Mouse (Mus musculus) midbrain, embryonic 13.5 days (tissue): ENCODE measurements around the gene Kcnab3. TPM values are rescaled to one million over a fixed set of nuclear protein-coding genes. Genes with fewer than 3 reads are reported as not detected.
A peak's percentile ranks its signal among the peaks of the same experiment; 100 is the strongest.
"Not testable (repeated sequence)": the region's sequence is repeated elsewhere in the genome, so short reads cannot be mapped to it uniquely, and the experiment has no call there.

Experiments
- ATAC-seq: fragments of 200-750 bp; cut with Nextera tagmentation; 2 replicates; pipeline ENCODE4 v1.8.0; 2017; ENCODE audit warnings: mild to moderate bottlenecking, moderate TSS enrichment, moderate library complexity
- H3K27ac ChIP-seq: fragments of 300-500 bp; sonication (generic); 2 replicates; pipeline ENCODE4 v1.5.1; 2015; ENCODE audit warnings: inconsistent platforms, mild to moderate bottlenecking, moderate library complexity
- H3K27me3 ChIP-seq: fragments of 300-500 bp; sonication (generic); 2 replicates; pipeline ENCODE4 v1.6.1; 2015; ENCODE audit warnings: mild to moderate bottlenecking, inconsistent platforms
- H3K36me3 ChIP-seq: fragments of 300-500 bp; sonication (generic); 2 replicates; pipeline ENCODE4 v1.6.1; 2015; ENCODE audit warnings: mild to moderate bottlenecking, inconsistent platforms
- H3K4me1 ChIP-seq: fragments of 300-500 bp; sonication (generic); replicated peaks from 2 replicates; pipeline ENCODE4 v1.6.1; 2015; ENCODE audit warnings: inconsistent platforms
- H3K4me2 ChIP-seq: fragments of 300-500 bp; sonication (generic); replicated peaks from 2 replicates; pipeline ENCODE4 v1.6.1; 2015; ENCODE audit warnings: moderate library complexity, mild to moderate bottlenecking, inconsistent platforms
- H3K4me3 ChIP-seq: fragments of 300-500 bp; sonication (generic); replicated peaks from 2 replicates; pipeline ENCODE4 v1.5.1; 2015; ENCODE audit warnings: mild to moderate bottlenecking, inconsistent platforms
- H3K9ac ChIP-seq: fragments of 300-500 bp; sonication (generic); replicated peaks from 2 replicates; pipeline ENCODE4 v1.6.1; 2015; ENCODE audit warnings: mild to moderate bottlenecking, inconsistent platforms
- H3K9me3 ChIP-seq: fragments of 300-500 bp; sonication (generic); 2 replicates; pipeline ENCODE4 v1.6.1; 2016; ENCODE audit warnings: mild to moderate bottlenecking, inconsistent platforms
- WGBS: fragments of 180-500 bp; shearing (Covaris S2); methylation state at CpG from one replicate; pipeline ENCODE4 v1.1.7; 2015; 5-methylcytosine and 5-hydroxymethylcytosine counted together
- polyA plus RNA-seq: library from polyadenylated mRNA; unstranded; fragments of >200 nt; fragmentation: Nextera tagmentation; extraction: Ambion mirVana; gene quantifications from 2 replicates; pipeline ENCODE4 v1.2.1, GENCODE M21; 2015

The Kcnab3 gene
- 3.9 and 4.9 TPM in 2 replicates for polyA plus RNA-seq

- Histone ChIP-seq H3K27me3 (peaks cover 33% of the 10 kb centered on the region), H3K9me3 (no peaks in the 10 kb centered on the region), H3K9ac (peak within 1 kb of the TSS; percentile 75), H3K4me2 (peak within 1 kb of the TSS; percentile 93), H3K36me3 (no peaks in the 10 kb centered on the region), H3K4me1 (peaks cover 54% of the 10 kb centered on the region), H3K27ac (peak within 1 kb of the TSS; percentile 20; the same call in 1 of the 2 replicates), H3K4me3 (peak within 1 kb of the TSS; percentile 55)
- peak; percentile 27 for ATAC-seq
- WGBS: 12% methylated on average over 26 of the region's 26 CpGs
Observed at GRCm38 (mm10) chr11:69325628-69326407, at the start of gene Kcnab3. Gene Kcnab3 (plus strand): TSS chr11:69326258.

GRCm38 (mm10) chr11:69277267-69277666 is 48.8 kb upstream of the Kcnab3 start:
- H3K4me2 ChIP-seq: no peak overlapping the region
- no peaks in the 10 kb centered on the region for H3K27me3 ChIP-seq
- H3K27ac ChIP-seq: no peak overlapping the region
- ATAC-seq: no peak
- no peak overlapping the region for H3K9ac ChIP-seq
- H3K9me3 ChIP-seq: no peaks in the 10 kb centered on the region
- H3K36me3 ChIP-seq: no peaks in the 10 kb centered on the region
- no peak overlapping the region for H3K4me3 ChIP-seq
- 79% methylated on average over 5 of the region's 5 CpGs for WGBS
- no peaks in the 10 kb centered on the region for H3K4me1 ChIP-seq

GRCm38 (mm10) chr11:69291111-69291510 is 34.9 kb upstream of the Kcnab3 start:
- Histone ChIP-seq H3K27me3 (no peaks in the 10 kb centered on the region), H3K9ac (no peak overlapping the region), H3K4me2 (no peak overlapping the region), H3K4me1 (no peaks in the 10 kb centered on the region), H3K36me3 (0 out of 2 replicates have a peak, but pooled peaks cover 3% of the 10 kb centered on the region), H3K4me3 (no peak overlapping the region), H3K9me3 (no peaks in the 10 kb centered on the region), H3K27ac (no peak overlapping the region)
- ATAC-seq: no peak
- WGBS: 97% methylated on average over 5 of the region's 5 CpGs

GRCm38 (mm10) chr11:69295286-69295685 is 30.8 kb upstream of the Kcnab3 start:
- Histone ChIP-seq H3K27ac (no peak overlapping the region), H3K27me3 (no peaks in the 10 kb centered on the region)
- no peak for ATAC-seq

GRCm38 (mm10) chr11:69297799-69298198 is 28.3 kb upstream of the Kcnab3 start:
- Histone ChIP-seq H3K36me3 (peaks cover 51% of the 10 kb centered on the region), H3K27ac (no peak overlapping the region), H3K9me3 (no peaks in the 10 kb centered on the region), H3K9ac (no peak overlapping the region), H3K4me2 (no peak overlapping the region), H3K4me3 (no peak overlapping the region), H3K4me1 (no peaks in the 10 kb centered on the region), H3K27me3 (no peaks in the 10 kb centered on the region)
- ATAC-seq: no peak
- 87% methylated on average over 2 of the region's 2 CpGs for WGBS

More at GRCm38 (mm10) chr11:69295286-69295685, 30.8 kb upstream of the Kcnab3 start:
- Histone ChIP-seq H3K9ac (no peak overlapping the region), H3K4me2 (no peak overlapping the region), H3K9me3 (no peaks in the 10 kb centered on the region), H3K36me3 (peaks cover 28% of the 10 kb centered on the region), H3K4me1 (no peaks in the 10 kb centered on the region), H3K4me3 (no peak overlapping the region)
- 87% methylated on average over 3 of the region's 3 CpGs for whole genome bisulfite sequencing

GRCm38 (mm10) chr11:69298231-69298630 is 27.8 kb upstream of the Kcnab3 start:
- no peak for ATAC-seq
- H3K9me3 ChIP-seq: no peaks in the 10 kb centered on the region
- H3K4me3 ChIP-seq: no peak overlapping the region
- no peaks in the 10 kb centered on the region for H3K4me1 ChIP-seq
- 0 out of 2 replicates have a peak overlapping the region, but pooled peaks have one; percentile 7 for H3K9ac ChIP-seq
- H3K36me3 ChIP-seq: peaks cover 55% of the 10 kb centered on the region
- H3K27me3 ChIP-seq: no peaks in the 10 kb centered on the region
- H3K4me2 ChIP-seq: no peak overlapping the region
- 63% methylated on average over 7 of the region's 7 CpGs for WGBS
- no peak overlapping the region for H3K27ac ChIP-seq

GRCm38 (mm10) chr11:69302817-69303216 is 23.2 kb upstream of the Kcnab3 start:
- Histone ChIP-seq H3K4me2 (no peak overlapping the region), H3K36me3 (peaks cover 89% of the 10 kb centered on the region), H3K4me3 (no peak overlapping the region), H3K4me1 (no peaks in the 10 kb centered on the region), H3K9ac (no peak overlapping the region), H3K27ac (no peak overlapping the region), H3K27me3 (no peaks in the 10 kb centered on the region), H3K9me3 (no peaks in the 10 kb centered on the region)
- no peak for ATAC-seq
- 85% methylated on average over 7 of the region's 7 CpGs for WGBS

- H3K4me3 ChIP-seq: no peak overlapping the region
- H3K36me3 ChIP-seq: peaks cover 96% of the 10 kb centered on the region
- H3K27me3 ChIP-seq: no peaks in the 10 kb centered on the region
- H3K9me3 ChIP-seq: no peaks in the 10 kb centered on the region
- no peak overlapping the region for H3K9ac ChIP-seq
- H3K4me1 ChIP-seq: no peaks in the 10 kb centered on the region
- no peak overlapping the region for H3K27ac ChIP-seq
- no peak for ATAC-seq
- 97% methylated on average over 8 of the region's 9 CpGs for WGBS
- no peak overlapping the region for H3K4me2 ChIP-seq
Observed at GRCm38 (mm10) chr11:69305291-69305690, 20.8 kb upstream of the Kcnab3 start.

- H3K36me3 ChIP-seq: peaks cover 97% of the 10 kb centered on the region
- no peak overlapping the region for H3K4me3 ChIP-seq
- H3K4me1 ChIP-seq: 0 out of 2 replicates have a peak, but pooled peaks cover 1% of the 10 kb centered on the region
- WGBS: 96% methylated on average over 2 of the region's 2 CpGs
- no peak overlapping the region for H3K9ac ChIP-seq
- no peak overlapping the region for H3K4me2 ChIP-seq
- no peaks in the 10 kb centered on the region for H3K27me3 ChIP-seq
- no peak for ATAC-seq
- no peaks in the 10 kb centered on the region for H3K9me3 ChIP-seq
- H3K27ac ChIP-seq: no peak overlapping the region
Observed at GRCm38 (mm10) chr11:69306039-69306438, 20.0 kb upstream of the Kcnab3 start.

GRCm38 (mm10) chr11:69311266-69311665 is 14.8 kb upstream of the Kcnab3 start:
- Histone ChIP-seq H3K27me3 (no peaks in the 10 kb centered on the region), H3K36me3 (peaks cover 81% of the 10 kb centered on the region), H3K4me2 (no peak overlapping the region), H3K4me1 (0 out of 2 replicates have a peak, but pooled peaks cover 3% of the 10 kb centered on the region), H3K27ac (no peak overlapping the region), H3K4me3 (no peak overlapping the region), H3K9ac (0 out of 2 replicates have a peak overlapping the region, but pooled peaks have one; percentile 6), H3K9me3 (no peaks in the 10 kb centered on the region)
- 76% methylated on average over 7 of the region's 7 CpGs for WGBS
- no peak for ATAC-seq

GRCm38 (mm10) chr11:69316361-69316760 is 9.7 kb upstream of the Kcnab3 start:
- Histone ChIP-seq H3K4me1 (peaks cover 4% of the 10 kb centered on the region; the same call in 1 of the 2 replicates), H3K9ac (no peak overlapping the region), H3K27me3 (no peaks in the 10 kb centered on the region), H3K27ac (no peak overlapping the region), H3K9me3 (no peaks in the 10 kb centered on the region), H3K4me3 (no peak overlapping the region), H3K4me2 (no peak overlapping the region), H3K36me3 (peaks cover 67% of the 10 kb centered on the region)
- no peak for ATAC-seq
- 96% methylated on average over 6 of the region's 6 CpGs for WGBS

- not testable (repeated sequence) for ATAC-seq, H3K27ac ChIP-seq, H3K9ac ChIP-seq, H3K9me3 ChIP-seq, H3K4me2 ChIP-seq, H3K27me3 ChIP-seq, H3K4me3 ChIP-seq
- peaks cover 63% of the 10 kb centered on the region for H3K36me3 ChIP-seq
- H3K4me1 ChIP-seq: peaks cover 20% of the 10 kb centered on the region
- WGBS: 87% methylated on average over 3 of the region's 3 CpGs
Observed at GRCm38 (mm10) chr11:69318000-69318399, 8.1 kb upstream of the Kcnab3 start.
